Mouse (Mus musculus): ENCODE data around the gene Snx25. TPM values are rescaled to one million over a fixed set of nuclear protein-coding genes. Genes with fewer than 3 reads are reported as not detected.

Snx25 gene
- polyA plus RNA-seq, 1 experiment from 2014 or later, result 34.5 TPM

DNA sequence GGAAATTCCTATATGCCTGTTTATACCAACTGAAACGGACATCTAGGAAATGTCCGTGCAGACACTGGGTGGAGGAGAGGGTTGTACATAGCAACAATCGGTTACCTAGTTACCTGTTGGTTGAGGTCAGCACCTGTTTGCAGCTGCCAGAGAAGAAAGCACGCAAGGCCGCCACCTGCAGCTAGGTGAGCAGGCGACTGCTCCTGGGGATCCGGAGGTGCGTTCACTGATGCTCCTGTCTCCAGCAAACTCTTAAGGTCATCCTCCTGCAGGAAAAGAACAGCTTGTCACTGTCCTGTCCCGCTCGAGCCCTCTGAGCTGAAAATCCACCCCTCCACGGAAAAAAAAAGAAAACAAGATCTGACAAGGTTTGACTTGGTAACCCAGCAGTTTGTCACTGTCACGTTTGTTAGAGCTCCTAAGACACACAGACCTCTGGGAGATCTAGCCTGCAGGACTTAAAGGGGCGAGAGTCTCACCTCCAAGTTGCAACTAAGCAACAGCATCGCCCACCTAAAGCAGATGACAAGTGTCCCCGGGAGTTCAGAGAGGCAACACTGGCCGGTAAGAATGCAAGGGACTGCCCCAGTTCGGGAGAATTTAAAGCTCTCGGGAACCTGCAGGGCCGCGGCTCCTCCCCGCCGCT lies 152.7 kb downstream of the Snx25 start, which contains the start of gene Lrp2bp:
Lrp2bp (plus strand) TSS at position 166 of the 646 bp plus-strand sequence.
- peak; percentile 73 for DNase-seq (ENCODE audit: low spot score)
- Histone ChIP-seq H3K4me3 (ENCODE audit: low read depth, low read length) (peak within 1 kb of the TSS; percentile 53), H3K4me2 (replicated peaks; ENCODE audit: low read depth, low read length) (peak within 1 kb of the TSS; percentile 85), H3K9ac (replicated peaks; ENCODE audit: low read depth) (peak within 1 kb of the TSS; percentile 71), H3K36me3 (ENCODE audit: insufficient read depth, low read length) (0 out of 2 replicates have a peak, but pooled peaks cover 4% of the 10 kb centered on the region), H3K9me3 (ENCODE audit: low read length) (no peaks in the 10 kb centered on the region), H3K27ac (ENCODE audit: low read length) (peak within 1 kb of the TSS; percentile 94), H3K4me1 (ENCODE audit: insufficient read depth, low read depth, low read length) (peaks cover 9% of the 10 kb centered on the region), H3K27me3 (replicated peaks; ENCODE audit: insufficient read depth, low read length) (no peaks in the 10 kb centered on the region)
- peak; percentile 45; the same call in 1 of the 2 replicates for TF ChIP-seq CTCF (IDR thresholded peaks at IDR 0.05)
- TF ChIP-seq EP300 (IDR thresholded peaks at IDR 0.05), result no peak
- ATAC-seq, result peak; percentile 31
- WGBS, result 1% methylated on average over 22 of the region's 22 CpGs

- Histone ChIP-seq H3K27ac (ENCODE audit: low read length) (no peak overlapping the region), H3K4me1 (ENCODE audit: insufficient read depth, low read depth, low read length) (peaks cover 9% of the 10 kb centered on the region), H3K27me3 (replicated peaks; ENCODE audit: insufficient read depth, low read length) (no peaks in the 10 kb centered on the region), H3K36me3 (ENCODE audit: insufficient read depth, low read length) (peaks cover 7% of the 10 kb centered on the region; the same call in 1 of the 2 replicates), H3K9me3 (ENCODE audit: low read length) (no peaks in the 10 kb centered on the region), H3K9ac (replicated peaks; ENCODE audit: low read depth) (no peak overlapping the region; the same call in 1 of the 2 replicates), H3K4me2 (replicated peaks; ENCODE audit: low read depth, low read length) (peak overlapping the region; percentile 85), H3K4me3 (ENCODE audit: low read depth, low read length) (peak overlapping the region; percentile 53; the same call in 1 of the 2 replicates)
- TF ChIP-seq EP300 (IDR thresholded peaks at IDR 0.05), result no peak
- TF ChIP-seq CTCF (IDR thresholded peaks at IDR 0.05), result peak; percentile 69
- ATAC-seq, result no peak
- WGBS, result 61% methylated on average over 2 of the region's 2 CpGs
- DNase-seq (ENCODE audit: low spot score), result peak; percentile 21
Measured at GRCm38 (mm10) chr8:45998228-45998627, 153.7 kb downstream of the Snx25 start.

DNA sequence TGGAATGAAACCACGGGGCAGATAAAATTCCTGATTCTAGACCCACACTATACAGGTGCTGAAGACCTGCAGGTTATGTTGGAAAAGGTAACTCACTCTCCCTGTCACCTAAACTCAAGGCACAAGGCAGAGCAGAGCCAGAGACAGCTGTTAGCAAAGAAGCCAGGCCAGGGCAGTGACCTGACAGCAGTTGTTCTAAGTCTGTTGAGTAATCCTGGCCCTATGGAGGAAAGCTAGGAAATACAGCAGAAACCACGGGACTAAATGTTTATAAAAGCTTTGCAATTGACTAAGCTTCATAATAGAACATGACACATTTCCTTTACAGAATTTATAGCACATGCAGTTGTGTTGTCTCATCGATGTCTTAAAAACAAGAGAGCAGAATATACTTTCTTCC lies 156.4 kb downstream of the Snx25 start:
- Histone ChIP-seq H3K4me2 (replicated peaks; ENCODE audit: low read depth, low read length) (no peak overlapping the region), H3K27me3 (replicated peaks; ENCODE audit: insufficient read depth, low read length) (no peaks in the 10 kb centered on the region), H3K4me1 (ENCODE audit: insufficient read depth, low read depth, low read length) (peaks cover 5% of the 10 kb centered on the region), H3K36me3 (ENCODE audit: insufficient read depth, low read length) (peaks cover 7% of the 10 kb centered on the region; the same call in 1 of the 2 replicates), H3K4me3 (ENCODE audit: low read depth, low read length) (no peak overlapping the region), H3K27ac (ENCODE audit: low read length) (no peak overlapping the region), H3K9me3 (ENCODE audit: low read length) (no peaks in the 10 kb centered on the region), H3K9ac (replicated peaks; ENCODE audit: low read depth) (no peak overlapping the region)
- ATAC-seq (no peak), DNase-seq (ENCODE audit: low spot score) (peak; percentile 13)
- WGBS, result 58% methylated on average over 3 of the region's 3 CpGs
- TF ChIP-seq CTCF (IDR thresholded peaks at IDR 0.05), result no peak
- TF ChIP-seq EP300 (IDR thresholded peaks at IDR 0.05), result no peak

- Histone ChIP-seq H3K4me2 (replicated peaks; ENCODE audit: low read depth, low read length) (no peak overlapping the region), H3K9ac (replicated peaks; ENCODE audit: low read depth) (no peak overlapping the region), H3K9me3 (ENCODE audit: low read length) (no peaks in the 10 kb centered on the region), H3K27me3 (replicated peaks; ENCODE audit: insufficient read depth, low read length) (no peaks in the 10 kb centered on the region), H3K36me3 (ENCODE audit: insufficient read depth, low read length) (peaks cover 7% of the 10 kb centered on the region; the same call in 1 of the 2 replicates), H3K4me1 (ENCODE audit: insufficient read depth, low read depth, low read length) (peaks cover 4% of the 10 kb centered on the region), H3K4me3 (ENCODE audit: low read depth, low read length) (no peak overlapping the region), H3K27ac (ENCODE audit: low read length) (no peak overlapping the region)
- DNase-seq (ENCODE audit: low spot score), result no peak
- peak; percentile 46 for TF ChIP-seq CTCF (IDR thresholded peaks at IDR 0.05)
- no peak for TF ChIP-seq EP300 (IDR thresholded peaks at IDR 0.05)
- 96% methylated on average over 2 of the region's 2 CpGs for WGBS
- no peak for ATAC-seq
Measured at GRCm38 (mm10) chr8:45994111-45994510, 157.8 kb downstream of the Snx25 start.

DNA sequence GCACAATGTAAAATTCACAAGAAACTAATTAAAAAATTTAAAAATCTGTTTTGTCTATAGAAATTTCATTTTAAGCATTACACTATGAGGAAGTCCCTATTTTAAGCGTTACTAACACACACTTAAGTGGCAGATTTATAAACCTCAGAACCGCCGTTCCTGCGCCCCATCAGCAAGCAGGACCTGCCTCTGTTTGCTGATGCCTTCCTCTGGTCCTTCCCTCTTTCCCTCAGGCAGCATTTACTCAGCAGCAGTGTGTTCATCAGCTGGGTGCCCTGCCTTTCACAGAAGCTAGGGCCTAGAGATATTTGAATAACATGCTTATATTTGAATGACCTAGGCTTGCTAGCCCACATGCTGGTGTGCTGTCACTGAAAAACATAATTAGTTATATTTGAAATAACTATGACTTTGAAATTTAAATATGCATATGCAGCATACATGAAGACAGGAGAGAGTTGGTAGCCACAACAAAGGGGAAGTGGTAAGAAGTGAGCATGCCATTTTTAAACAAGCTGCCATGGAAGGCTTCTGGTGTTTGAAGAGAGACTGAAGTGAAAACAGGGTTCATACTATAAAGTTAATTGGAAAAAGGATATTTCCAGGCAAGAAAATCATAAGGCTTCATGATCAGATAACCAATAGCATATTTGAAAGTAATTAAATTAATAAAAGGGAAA lies 161.2 kb downstream of the Snx25 start:
- H3K9ac ChIP-seq (replicated peaks; ENCODE audit: low read depth), result no peak overlapping the region
- 91% methylated on average over 4 of the region's 4 CpGs for WGBS
- no peaks in the 10 kb centered on the region for H3K9me3 ChIP-seq (ENCODE audit: low read length)
- H3K4me1 ChIP-seq (ENCODE audit: insufficient read depth, low read depth, low read length), result no peaks in the 10 kb centered on the region
- no peak for TF ChIP-seq CTCF (IDR thresholded peaks at IDR 0.05)
- TF ChIP-seq EP300 (IDR thresholded peaks at IDR 0.05), result no peak
- H3K27ac ChIP-seq (ENCODE audit: low read length), result no peak overlapping the region
- DNase-seq (ENCODE audit: low spot score) (no peak), ATAC-seq (no peak)
- no peaks in the 10 kb centered on the region for H3K27me3 ChIP-seq (replicated peaks; ENCODE audit: insufficient read depth, low read length)
- peaks cover 4% of the 10 kb centered on the region; the same call in 1 of the 2 replicates for H3K36me3 ChIP-seq (ENCODE audit: insufficient read depth, low read length)
- H3K4me2 ChIP-seq (replicated peaks; ENCODE audit: low read depth, low read length), result no peak overlapping the region
- H3K4me3 ChIP-seq (ENCODE audit: low read depth, low read length), result no peak overlapping the region

- Histone ChIP-seq H3K36me3 (ENCODE audit: insufficient read depth, low read length) (no peaks in the 10 kb centered on the region), H3K27ac (ENCODE audit: low read length) (no peak overlapping the region), H3K9ac (replicated peaks; ENCODE audit: low read depth) (no peak overlapping the region), H3K27me3 (replicated peaks; ENCODE audit: insufficient read depth, low read length) (no peaks in the 10 kb centered on the region), H3K4me2 (replicated peaks; ENCODE audit: low read depth, low read length) (no peak overlapping the region), H3K9me3 (ENCODE audit: low read length) (no peaks in the 10 kb centered on the region), H3K4me3 (ENCODE audit: low read depth, low read length) (no peak overlapping the region), H3K4me1 (ENCODE audit: insufficient read depth, low read depth, low read length) (no peaks in the 10 kb centered on the region)
- DNase-seq (ENCODE audit: low spot score), result no peak
- ATAC-seq, result no peak
- no peak for TF ChIP-seq CTCF (IDR thresholded peaks at IDR 0.05)
- TF ChIP-seq EP300 (IDR thresholded peaks at IDR 0.05), result no peak
- 62% methylated on average over 2 of the region's 2 CpGs for WGBS
Measured at GRCm38 (mm10) chr8:45988189-45988588, 163.8 kb downstream of the Snx25 start.

All from lung, postnatal 0 days (tissue).